Mouse (Mus musculus): Measurements from ENCODE around the gene Gm20547. TPM values are rescaled to one million over a fixed set of nuclear protein-coding genes. Genes with fewer than 3 reads are reported as not detected.

Gene Gm20547
- polyA plus RNA-seq, 1 experiment from 2014 or later = 0.06 TPM

GRCm38 (mm10) chr17:34893072-34893824 lies 11.4 kb upstream of the Gm20547 start:
- WGBS = 77% methylated on average over 12 of the region's 12 CpGs
- Histone ChIP-seq H3K4me3 (peak overlapping the region; percentile 99), H3K27ac (peak overlapping the region; percentile 99), H3K9me3 (replicated peaks) (no peaks in the 10 kb centered on the region), H3K4me1 (peaks cover 42% of the 10 kb centered on the region), H3K36me3 (peaks cover 18% of the 10 kb centered on the region), H3K27me3 (ENCODE audit: low read depth, poor library complexity, severe bottlenecking) (no peaks in the 10 kb centered on the region)
- no peak for DNase-seq (ENCODE audit: low spot score)

GRCm38 (mm10) chr17:34891377-34891776 lies 9.5 kb upstream of the Gm20547 start:
- WGBS = 93% methylated on average over 2 of the region's 2 CpGs

GRCm38 (mm10) chr17:34890074-34890743 lies 8.4 kb upstream of the Gm20547 start:
- no peaks in the 10 kb centered on the region for H3K9me3 ChIP-seq (replicated peaks)
- H3K4me1 ChIP-seq = peaks cover 13% of the 10 kb centered on the region
- no peak overlapping the region for H3K4me3 ChIP-seq
- peaks cover under 1% of the 10 kb centered on the region; the same call in 1 of the 2 replicates for H3K36me3 ChIP-seq
- no peak overlapping the region for H3K27ac ChIP-seq
- 90% methylated on average over 12 of the region's 12 CpGs for WGBS
- H3K27me3 ChIP-seq (ENCODE audit: low read depth, poor library complexity, severe bottlenecking) = no peaks in the 10 kb centered on the region
- DNase-seq (ENCODE audit: low spot score) = no peak

More at GRCm38 (mm10) chr17:34891377-34891776, 9.5 kb upstream of the Gm20547 start:
- Histone ChIP-seq H3K36me3 (peaks cover 12% of the 10 kb centered on the region), H3K9me3 (replicated peaks) (no peaks in the 10 kb centered on the region), H3K27me3 (ENCODE audit: low read depth, poor library complexity, severe bottlenecking) (no peaks in the 10 kb centered on the region), H3K27ac (no peak overlapping the region), H3K4me1 (peaks cover 25% of the 10 kb centered on the region), H3K4me3 (no peak overlapping the region)
- no peak for DNase-seq (ENCODE audit: low spot score)

GRCm38 (mm10) chr17:34887942-34888341 lies 6.1 kb upstream of the Gm20547 start:
- Histone ChIP-seq H3K4me1 (peaks cover 8% of the 10 kb centered on the region), H3K9me3 (replicated peaks) (no peaks in the 10 kb centered on the region), H3K27me3 (ENCODE audit: low read depth, poor library complexity, severe bottlenecking) (peaks cover 10% of the 10 kb centered on the region; the same call in 1 of the 2 replicates), H3K27ac (no peak overlapping the region), H3K4me3 (no peak overlapping the region), H3K36me3 (no peaks in the 10 kb centered on the region)
- WGBS = 90% methylated on average over 5 of the region's 5 CpGs
- no peak for DNase-seq (ENCODE audit: low spot score)

- Histone ChIP-seq H3K36me3 (no peaks in the 10 kb centered on the region), H3K27me3 (ENCODE audit: low read depth, poor library complexity, severe bottlenecking) (peaks cover 27% of the 10 kb centered on the region), H3K4me3 (no peak overlapping the region), H3K27ac (no peak overlapping the region), H3K9me3 (replicated peaks) (no peaks in the 10 kb centered on the region), H3K4me1 (peaks cover 15% of the 10 kb centered on the region)
- no peak for DNase-seq (ENCODE audit: low spot score)
- 85% methylated on average over 3 of the region's 3 CpGs for WGBS
Observed at GRCm38 (mm10) chr17:34885615-34886014, 3.8 kb upstream of the Gm20547 start.

GRCm38 (mm10) chr17:34884704-34885103 lies 2.9 kb upstream of the Gm20547 start:
- H3K27ac ChIP-seq = no peak overlapping the region
- H3K36me3 ChIP-seq = no peaks in the 10 kb centered on the region
- DNase-seq (ENCODE audit: low spot score) = no peak
- H3K4me1 ChIP-seq = peaks cover 17% of the 10 kb centered on the region
- no peaks in the 10 kb centered on the region for H3K9me3 ChIP-seq (replicated peaks)
- 86% methylated on average over 6 of the region's 6 CpGs for WGBS
- H3K4me3 ChIP-seq = no peak overlapping the region
- H3K27me3 ChIP-seq (ENCODE audit: low read depth, poor library complexity, severe bottlenecking) = peaks cover 29% of the 10 kb centered on the region

- no peaks in the 10 kb centered on the region for H3K36me3 ChIP-seq
- H3K9me3 ChIP-seq (replicated peaks) = no peaks in the 10 kb centered on the region
- H3K4me1 ChIP-seq = peaks cover 21% of the 10 kb centered on the region
- no peak overlapping the region for H3K27ac ChIP-seq
- 75% methylated on average over 3 of the region's 3 CpGs for WGBS
- DNase-seq (ENCODE audit: low spot score) = no peak
- no peak overlapping the region for H3K4me3 ChIP-seq
- peaks cover 31% of the 10 kb centered on the region for H3K27me3 ChIP-seq (ENCODE audit: low read depth, poor library complexity, severe bottlenecking)
Observed at GRCm38 (mm10) chr17:34883332-34883731, 1.5 kb upstream of the Gm20547 start.

- H3K27ac ChIP-seq = no peak overlapping the region
- peaks cover 21% of the 10 kb centered on the region for H3K4me1 ChIP-seq
- H3K9me3 ChIP-seq (replicated peaks) = no peaks in the 10 kb centered on the region
- peaks cover 31% of the 10 kb centered on the region for H3K27me3 ChIP-seq (ENCODE audit: low read depth, poor library complexity, severe bottlenecking)
- no peak for DNase-seq (ENCODE audit: low spot score)
- no peaks in the 10 kb centered on the region for H3K36me3 ChIP-seq
- H3K4me3 ChIP-seq = no peak overlapping the region
Observed at GRCm38 (mm10) chr17:34881166-34881565, 676 bp downstream of the Gm20547 start.

GRCm38 (mm10) chr17:34879336-34879879 lies 2.4 kb downstream of the Gm20547 start, which contains the start of gene Zbtb12:
Zbtb12 (plus strand) TSS chr17:34879483.
- Histone ChIP-seq H3K4me3 (no peak within 1 kb of the TSS), H3K4me1 (peaks cover 21% of the 10 kb centered on the region), H3K36me3 (no peaks in the 10 kb centered on the region), H3K27me3 (ENCODE audit: low read depth, poor library complexity, severe bottlenecking) (peaks cover 31% of the 10 kb centered on the region), H3K27ac (no peak within 1 kb of the TSS), H3K9me3 (replicated peaks) (no peaks in the 10 kb centered on the region)
- 66% methylated on average over 11 of the region's 11 CpGs for WGBS
- no peak for DNase-seq (ENCODE audit: low spot score)

GRCm38 (mm10) chr17:34874321-34874720 lies 7.5 kb downstream of the Gm20547 start:
- H3K4me3 ChIP-seq = no peak overlapping the region
- H3K27me3 ChIP-seq (ENCODE audit: low read depth, poor library complexity, severe bottlenecking) = no peaks in the 10 kb centered on the region
- no peak for DNase-seq (ENCODE audit: low spot score)
- no peak overlapping the region for H3K27ac ChIP-seq
- WGBS = 92% methylated on average over 6 of the region's 6 CpGs
- no peaks in the 10 kb centered on the region for H3K9me3 ChIP-seq (replicated peaks)
- H3K36me3 ChIP-seq = no peaks in the 10 kb centered on the region
- peaks cover under 1% of the 10 kb centered on the region for H3K4me1 ChIP-seq

- H3K27ac ChIP-seq = no peak overlapping the region
- WGBS = 64% methylated on average over 7 of the region's 7 CpGs
- H3K36me3 ChIP-seq = no peaks in the 10 kb centered on the region
- no peak overlapping the region for H3K4me3 ChIP-seq
- no peak for DNase-seq (ENCODE audit: low spot score)
- peaks cover 17% of the 10 kb centered on the region for H3K4me1 ChIP-seq
- no peaks in the 10 kb centered on the region for H3K27me3 ChIP-seq (ENCODE audit: low read depth, poor library complexity, severe bottlenecking)
- no peaks in the 10 kb centered on the region for H3K9me3 ChIP-seq (replicated peaks)
Observed at GRCm38 (mm10) chr17:34865981-34866380, 15.9 kb downstream of the Gm20547 start.

- no peak within 1 kb of the TSS for H3K4me3 ChIP-seq
- H3K27ac ChIP-seq = no peak within 1 kb of the TSS; the same call in 1 of the 2 replicates
- peaks cover 17% of the 10 kb centered on the region for H3K4me1 ChIP-seq
- whole genome bisulfite sequencing = 68% methylated on average over 8 of the region's 8 CpGs
- H3K9me3 ChIP-seq (replicated peaks) = no peaks in the 10 kb centered on the region
- DNase-seq (ENCODE audit: low spot score) = no peak
- H3K36me3 ChIP-seq = peaks cover 12% of the 10 kb centered on the region
- H3K27me3 ChIP-seq (ENCODE audit: low read depth, poor library complexity, severe bottlenecking) = no peaks in the 10 kb centered on the region
Observed at GRCm38 (mm10) chr17:34862416-34863081, 19.3 kb downstream of the Gm20547 start, which contains the start of gene Cfb. Cfb (minus strand) TSS chr17:34862518.
